Mouse (Mus musculus) cerebellum, postnatal 14 days (tissue): ENCODE results near the gene Mllt3.
A peak's percentile ranks its signal among the peaks of the same experiment; 100 is the strongest.

Source experiments
- DNase-seq, 2 experiments: peaks; one replicate each; pipeline ENCODE4 v3.0.0; 2021; ENCODE audit warnings: mixed read lengths in 2 of 2

Mllt3 gene

DNA sequence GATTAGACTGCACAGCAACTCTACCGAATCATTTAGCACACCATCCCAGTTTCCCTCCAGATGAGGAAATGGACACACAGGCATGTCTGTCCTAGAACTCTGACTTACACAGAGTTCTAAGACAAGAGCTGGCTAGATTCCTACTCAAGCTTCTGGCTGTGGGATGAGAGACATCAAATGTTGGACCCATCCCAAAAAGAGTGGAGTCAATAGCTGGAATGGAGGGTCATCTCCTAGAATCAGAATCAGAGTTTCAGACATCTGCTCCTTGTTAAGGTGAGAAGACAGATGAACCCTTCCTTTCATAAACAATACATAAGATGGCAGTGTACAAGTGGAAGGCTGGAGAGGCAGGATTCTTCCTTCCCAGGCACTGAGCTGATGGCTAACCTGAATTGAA is 214.9 kb downstream of the Mllt3 start:
- DNase-seq: peak in 1 of 2 experiments; percentile 41

DNA sequence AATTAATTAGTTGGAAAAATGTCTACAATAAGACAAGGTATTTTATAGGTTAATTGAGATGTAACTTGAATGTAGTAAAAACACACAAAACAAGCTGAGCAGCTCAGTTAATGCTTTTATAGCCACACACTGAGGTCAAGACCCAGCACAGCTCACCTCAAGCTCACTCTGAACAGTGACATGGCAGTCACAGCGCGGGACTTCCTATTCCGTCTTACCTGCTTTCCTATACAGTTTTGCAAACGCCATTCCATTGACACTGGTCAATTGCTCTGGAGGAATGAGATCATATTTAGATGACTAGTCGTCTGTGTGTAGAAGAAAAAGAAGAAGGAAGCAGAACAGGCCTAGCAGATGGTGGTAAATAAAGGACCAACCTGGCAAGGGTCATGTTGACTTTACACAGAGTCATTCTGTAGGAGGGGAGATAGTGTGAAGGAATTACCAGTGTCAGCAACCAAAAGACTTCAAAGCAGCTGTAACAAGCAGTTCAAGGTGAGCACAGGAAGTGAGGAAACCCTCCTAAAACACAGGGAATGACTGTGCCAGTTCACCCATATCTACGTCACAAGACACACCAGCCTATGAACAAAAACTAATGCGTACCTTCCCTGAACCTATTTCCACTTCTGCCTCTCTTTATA is 217.6 kb downstream of the Mllt3 start:
- DNase-seq: no peak

DNA sequence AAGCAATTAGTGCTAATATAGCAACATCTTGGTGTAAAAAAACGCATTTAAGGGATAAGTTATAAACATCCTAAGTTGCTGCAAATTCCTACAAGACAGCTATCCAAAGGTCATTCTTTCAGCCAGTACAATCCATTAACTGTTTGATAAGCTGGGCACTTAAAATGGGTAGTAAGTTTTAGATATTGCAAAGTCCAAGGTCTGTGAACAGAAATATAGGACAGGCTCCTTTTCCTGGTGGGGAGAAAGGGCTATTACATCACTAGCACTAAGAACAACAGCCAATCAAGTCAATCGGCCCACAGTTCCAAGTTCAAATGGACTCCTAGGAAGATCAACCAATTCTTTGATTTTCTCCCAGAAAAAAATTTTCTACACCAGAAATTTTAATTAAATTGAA is 221.3 kb downstream of the Mllt3 start:
- no peak for DNase-seq

DNA sequence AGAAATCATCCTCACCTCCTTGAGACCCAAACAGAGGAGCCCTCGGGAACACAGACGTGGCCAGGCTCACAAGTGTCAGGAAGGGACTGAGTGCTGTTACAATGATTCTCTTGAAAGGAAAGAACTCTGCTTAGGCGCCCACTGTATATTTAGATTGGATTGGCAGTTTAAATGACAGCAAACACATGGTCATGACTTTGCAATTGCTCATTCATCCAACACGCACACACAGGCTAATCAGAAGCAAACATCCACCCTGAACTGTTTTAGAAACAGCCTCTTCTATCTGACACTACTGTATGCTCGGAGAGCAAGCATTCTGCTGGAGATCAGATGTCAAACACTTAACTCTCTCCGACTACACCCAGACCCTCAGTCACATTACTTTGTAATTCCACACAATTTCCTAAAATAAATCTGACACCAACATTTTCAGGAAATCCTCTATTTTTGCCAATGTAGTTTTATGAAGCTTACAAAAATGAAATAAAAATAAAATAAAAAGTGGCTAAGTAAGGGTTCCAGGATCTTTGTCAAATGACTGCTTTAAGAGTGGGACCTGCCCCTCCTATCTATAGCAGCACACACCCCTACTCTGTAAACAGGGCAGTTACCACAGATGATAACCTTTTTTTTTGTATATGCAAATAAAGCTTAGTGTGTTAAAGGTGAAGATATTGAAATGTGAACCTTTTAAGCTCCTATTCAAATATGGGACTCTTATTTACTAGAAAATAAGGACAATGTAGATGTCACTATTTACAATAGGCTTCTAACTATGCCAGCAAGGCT is 226.8 kb downstream of the Mllt3 start:
- no peak for DNase-seq

DNA sequence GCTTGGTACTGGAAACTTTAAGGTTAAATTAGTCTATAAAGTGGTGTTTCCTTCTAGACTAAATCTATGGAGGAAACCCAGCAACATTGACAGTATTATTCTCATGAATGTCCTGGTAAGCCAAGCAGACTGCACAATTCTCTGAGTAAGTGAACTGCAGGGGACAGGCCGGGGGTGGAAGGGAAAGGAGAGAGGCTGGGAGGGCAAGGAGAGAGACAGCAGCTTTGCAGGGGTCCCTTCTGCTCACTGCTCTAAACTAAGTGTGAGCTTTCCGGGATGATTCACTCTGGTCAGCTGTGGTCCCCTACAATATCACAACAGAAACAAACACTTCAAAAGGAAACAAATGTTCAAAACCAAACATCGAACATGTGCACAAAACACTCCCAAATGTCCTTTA is 228.6 kb downstream of the Mllt3 start:
- no peak for DNase-seq

DNA sequence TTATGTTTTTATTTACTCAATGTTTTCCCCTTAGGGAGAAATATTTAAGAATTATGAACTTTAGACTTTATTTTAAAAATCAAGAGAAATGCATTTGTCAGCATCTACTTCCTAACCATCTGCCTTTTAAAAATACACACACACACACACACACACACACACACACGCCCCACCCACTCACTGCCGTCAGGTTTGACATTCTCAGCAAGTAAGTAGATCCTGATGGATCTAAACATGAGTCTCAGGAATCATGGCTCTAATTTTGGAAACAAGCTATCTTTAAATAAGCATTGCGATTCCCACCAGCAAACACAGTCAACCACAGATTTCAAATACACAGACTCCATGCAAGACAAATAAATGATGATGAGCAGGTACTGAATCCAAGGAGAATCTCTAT is 229.9 kb downstream of the Mllt3 start:
- DNase-seq: no peak

DNA sequence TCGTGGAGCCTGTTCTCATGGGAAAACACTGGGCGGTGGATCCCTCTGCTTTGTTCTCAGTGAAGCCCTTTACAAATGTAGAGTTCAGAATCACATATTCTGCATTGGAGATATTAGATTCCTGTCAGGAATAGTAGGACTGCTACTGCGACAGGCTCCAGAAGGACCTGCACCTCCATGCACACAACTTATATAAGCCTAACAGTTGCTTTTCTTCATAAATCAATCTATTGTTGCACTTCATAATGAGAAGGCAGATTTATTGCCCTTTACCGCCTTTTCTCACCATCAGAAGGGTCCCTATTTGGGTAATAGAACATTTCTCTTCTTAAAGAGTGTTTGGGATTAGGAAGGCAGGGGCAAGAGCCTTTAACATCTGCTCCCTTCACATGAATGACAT is 231.0 kb downstream of the Mllt3 start:
- no peak for DNase-seq

DNA sequence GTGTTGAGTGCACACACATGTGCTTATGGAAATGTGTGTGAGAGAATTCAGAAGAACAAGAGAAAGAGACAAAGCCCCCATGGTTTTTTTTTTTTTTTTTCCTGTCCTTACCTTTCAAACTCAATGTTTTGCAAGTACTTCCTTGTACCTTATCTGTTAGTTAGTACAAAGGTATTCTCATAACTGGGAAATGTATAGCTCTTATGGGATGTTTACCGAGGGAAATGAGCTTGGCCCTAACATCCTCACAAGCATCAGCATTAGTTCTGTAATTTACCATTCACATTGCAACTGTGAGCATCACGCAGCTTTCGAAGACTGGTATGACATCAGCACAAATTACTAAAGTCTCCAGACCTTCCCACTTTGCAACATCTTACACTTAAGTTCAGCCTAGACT is 231.8 kb downstream of the Mllt3 start:
- no peak for DNase-seq

DNA sequence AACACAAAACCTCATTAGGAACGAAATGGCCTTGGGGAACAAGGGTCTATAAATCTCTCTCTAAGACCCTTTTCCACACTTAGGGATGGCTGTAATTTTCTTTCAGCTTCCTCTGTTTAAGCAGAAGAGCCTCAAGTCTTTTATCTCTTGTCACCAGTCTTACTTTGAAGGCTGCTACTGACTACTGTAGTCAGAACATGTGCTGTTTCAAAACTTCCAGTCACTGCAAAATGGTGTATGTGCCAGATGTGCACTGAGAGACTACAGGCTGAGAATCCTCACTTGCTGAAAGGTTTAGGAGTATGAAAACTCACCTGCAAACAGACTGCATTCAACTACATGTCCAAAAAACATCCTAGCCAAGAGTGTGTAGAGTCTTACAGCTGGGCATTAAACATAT is 232.9 kb downstream of the Mllt3 start:
- DNase-seq: no peak

DNA sequence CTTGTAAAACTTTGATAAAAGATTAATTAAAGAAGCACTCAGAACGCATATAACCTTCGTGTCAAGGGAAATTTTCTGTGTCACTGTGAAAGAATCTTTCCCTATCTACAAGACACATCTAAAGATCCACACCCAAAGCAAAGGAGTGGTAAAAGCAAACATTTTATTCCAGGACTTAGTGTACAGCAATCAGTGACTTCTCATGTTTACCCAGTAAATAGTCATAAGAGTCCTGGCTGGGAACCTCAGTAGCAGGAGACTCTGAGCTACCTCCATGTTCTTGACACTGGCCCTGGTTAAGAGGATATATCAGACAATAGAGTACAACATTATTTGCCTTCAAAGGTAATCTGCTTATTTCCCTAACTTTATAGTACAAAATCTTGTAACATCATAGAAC is 233.7 kb downstream of the Mllt3 start:
- no peak for DNase-seq

DNA sequence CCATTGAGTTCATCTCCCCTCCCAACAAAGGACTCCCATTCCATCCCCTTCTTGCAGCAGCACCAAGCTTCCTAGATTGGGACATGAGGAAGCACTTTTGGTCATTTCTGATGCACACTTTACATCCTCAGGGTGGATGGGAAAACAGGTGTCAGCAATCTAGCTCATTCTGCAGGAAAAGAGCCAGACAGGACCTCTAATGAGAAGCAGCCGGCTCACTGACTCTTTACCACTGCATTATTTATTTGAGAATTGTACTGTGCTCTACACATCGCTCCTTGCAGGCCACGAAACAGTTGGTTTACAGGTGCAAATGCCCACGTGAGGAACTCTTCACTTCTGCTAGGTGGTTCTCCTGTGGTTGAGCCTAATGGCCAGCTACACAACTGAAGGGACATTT is 237.9 kb downstream of the Mllt3 start:
- DNase-seq: no peak

DNA sequence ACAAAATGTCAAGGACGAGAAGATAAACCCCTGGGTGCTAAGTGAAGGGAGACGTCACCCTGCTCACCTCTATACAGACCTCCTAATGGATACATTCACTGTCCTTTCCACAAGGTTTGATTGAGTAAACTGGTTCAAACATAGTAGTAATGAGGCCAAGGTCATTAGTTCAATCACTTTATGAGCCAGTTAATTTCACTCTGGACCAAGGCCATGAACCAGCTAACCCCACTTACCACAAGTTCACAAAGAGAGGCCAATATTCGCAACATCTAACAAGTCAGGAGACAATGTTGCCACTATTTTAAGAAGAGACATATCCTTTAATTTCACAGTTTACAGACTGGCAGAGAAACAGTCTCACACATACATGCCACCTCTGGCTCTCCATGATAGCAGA is 238.9 kb downstream of the Mllt3 start:
- DNase-seq: no peak

DNA sequence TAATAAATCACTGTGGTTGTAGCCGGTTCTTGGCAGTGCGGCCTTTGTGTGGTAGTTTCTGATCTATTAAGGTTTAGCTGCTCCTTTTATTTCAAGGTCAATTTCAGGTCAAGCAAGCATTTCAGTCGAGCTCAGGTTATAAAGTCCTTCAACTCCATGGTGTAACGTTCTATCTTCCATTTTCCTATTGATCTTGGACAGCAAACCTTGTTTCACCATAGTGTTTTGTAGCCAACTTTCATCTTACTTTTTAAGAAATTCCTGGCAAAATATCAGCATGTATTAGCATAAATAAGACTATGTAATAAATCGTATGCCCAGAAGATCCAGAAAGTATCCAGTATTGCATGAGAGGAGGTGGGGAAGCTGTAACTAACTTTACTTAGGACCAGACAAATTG is 240.7 kb downstream of the Mllt3 start:
- no peak for DNase-seq

DNA sequence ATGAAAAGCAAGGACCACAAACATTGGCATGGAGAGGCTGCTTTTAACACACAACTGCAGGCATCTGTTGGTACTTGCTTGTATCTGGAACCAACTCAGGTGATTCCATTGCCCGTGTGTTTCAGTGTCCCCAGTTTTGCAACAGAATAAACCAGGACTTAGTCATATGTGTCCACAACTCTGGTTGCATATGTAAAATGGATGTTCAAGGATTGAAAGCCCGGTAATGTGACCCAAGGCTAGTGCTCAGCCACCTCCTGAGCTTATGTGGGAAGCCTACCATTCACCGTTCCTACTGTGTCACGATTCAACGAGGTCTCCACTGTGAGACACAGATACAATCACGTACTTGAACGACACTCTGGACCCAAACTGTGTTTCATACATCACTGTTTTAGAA is 243.7 kb downstream of the Mllt3 start:
- DNase-seq: no peak

DNA sequence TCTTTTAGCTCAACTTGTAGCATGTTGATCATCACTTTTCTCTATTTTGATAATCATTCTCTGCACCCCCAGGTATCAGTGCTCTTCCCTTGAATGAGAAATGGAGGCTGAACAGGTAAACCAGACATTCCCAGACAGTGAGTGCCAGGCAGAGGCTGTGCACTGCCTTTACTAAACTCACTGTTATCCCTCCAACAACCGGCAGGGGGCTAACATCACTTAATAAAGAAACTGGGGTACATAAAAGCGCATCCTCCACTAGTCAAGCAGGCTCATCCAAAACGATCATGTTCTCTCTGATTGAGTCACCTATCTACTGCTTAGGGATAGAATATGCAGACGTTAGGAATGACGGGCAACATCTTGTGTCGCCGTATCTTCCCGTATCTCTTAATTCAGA is 244.5 kb downstream of the Mllt3 start:
- peak; percentile 76 to 84 for DNase-seq

DNA sequence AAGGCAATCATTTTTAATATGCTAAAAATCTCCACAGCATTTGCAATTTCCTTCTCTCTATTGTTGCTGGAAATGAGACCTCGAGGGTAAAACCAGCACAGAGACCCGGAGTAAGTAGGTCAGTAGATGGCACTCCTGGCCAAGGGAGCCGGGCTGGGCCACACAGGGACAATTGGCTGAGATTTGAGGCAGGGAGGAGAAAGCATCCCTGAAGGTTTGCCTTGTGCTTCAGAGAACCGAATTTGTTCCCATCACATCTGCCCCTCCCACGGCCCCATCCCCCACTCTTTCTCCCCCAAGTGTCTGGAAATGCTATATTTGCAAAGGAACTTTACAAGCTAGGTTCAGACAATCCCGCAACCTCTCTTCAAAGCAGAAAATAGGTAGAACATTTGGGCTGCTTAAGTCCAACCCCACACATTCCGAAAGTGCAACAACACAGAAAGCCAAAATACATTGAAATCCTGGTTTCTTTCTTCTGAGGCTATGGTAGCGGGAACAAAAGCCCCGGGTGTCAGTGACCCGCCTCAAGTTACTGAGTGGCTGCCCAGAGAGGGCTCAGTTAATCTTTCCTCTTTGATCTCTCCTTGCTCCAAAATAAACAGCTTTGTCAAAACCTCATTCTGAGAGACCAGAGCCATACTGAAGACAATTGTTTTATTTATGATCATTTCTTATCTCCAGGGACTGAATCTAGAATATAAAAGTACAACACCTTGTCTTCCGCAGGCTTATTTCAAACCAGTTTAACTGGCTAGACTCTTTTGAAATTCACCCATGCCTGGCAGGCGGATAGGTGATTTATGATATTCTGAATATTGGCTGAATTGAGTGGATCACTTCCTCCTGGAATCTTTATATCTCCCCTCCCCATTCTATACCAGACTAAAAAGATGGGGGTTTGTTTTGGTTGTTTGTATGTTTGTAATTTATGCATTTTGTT is 247.8 kb downstream of the Mllt3 start:
- peak; percentile 85 to 89 for DNase-seq

DNA sequence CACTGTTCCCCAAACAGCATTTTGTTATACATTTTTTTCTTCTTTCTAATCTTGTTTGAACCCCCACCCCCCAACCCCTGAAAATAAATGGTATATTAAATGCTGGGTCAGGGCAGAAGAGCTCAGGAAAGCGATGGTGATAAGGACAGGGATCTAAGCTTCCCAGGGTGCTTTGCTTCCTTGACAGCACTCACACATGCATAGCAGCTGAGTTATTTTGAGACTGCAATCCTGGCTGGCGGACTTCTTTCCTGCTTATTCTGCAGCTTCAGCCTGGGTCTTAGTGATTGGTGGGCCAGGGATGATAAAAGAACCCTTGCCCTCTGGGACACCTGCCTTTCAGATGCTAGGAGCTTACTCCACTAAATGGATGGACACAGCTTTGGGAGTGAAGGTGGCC is 249.4 kb downstream of the Mllt3 start:
- DNase-seq: no peak

DNA sequence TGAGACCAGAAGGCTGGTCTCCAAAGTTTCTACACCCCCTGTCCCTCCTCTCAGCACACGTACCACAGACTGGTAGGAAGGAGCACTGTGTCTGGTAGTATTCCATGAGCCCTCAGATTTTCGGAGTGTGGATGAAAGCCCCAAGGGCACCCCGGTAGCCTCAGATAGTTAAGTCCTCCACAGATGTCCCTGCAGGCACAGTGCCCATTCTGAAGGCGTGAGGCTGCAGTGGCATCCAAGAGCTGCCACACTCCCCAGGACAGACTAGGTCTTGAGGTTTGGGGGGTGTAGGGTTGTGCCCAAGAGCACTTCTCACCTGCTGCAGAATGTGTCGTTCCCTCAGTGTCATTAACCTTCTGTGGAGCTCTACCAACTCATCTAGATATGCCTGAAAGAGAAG is 251.2 kb downstream of the Mllt3 start:
- DNase-seq: peak; percentile 50 to 61

DNA sequence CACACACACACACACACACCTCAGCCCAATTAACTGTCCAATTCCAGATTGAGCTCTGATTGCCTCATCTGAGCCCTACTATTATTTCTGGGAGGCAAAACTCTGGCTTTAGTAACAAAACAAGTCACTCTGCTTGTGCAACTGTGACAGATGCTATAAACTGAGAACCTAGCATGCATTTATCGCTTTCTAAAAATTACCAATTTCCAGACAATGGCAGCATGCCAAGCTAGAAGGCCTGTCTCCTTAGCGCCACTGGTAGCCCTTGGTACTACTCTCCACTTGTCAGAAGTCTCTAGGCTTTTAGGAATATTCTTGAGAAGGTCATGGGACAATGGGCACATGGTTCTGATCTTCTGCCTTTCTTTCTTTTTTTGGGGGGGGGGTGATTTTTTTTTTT is 257.4 kb downstream of the Mllt3 start:
- peak; percentile 20 to 22 for DNase-seq

DNA sequence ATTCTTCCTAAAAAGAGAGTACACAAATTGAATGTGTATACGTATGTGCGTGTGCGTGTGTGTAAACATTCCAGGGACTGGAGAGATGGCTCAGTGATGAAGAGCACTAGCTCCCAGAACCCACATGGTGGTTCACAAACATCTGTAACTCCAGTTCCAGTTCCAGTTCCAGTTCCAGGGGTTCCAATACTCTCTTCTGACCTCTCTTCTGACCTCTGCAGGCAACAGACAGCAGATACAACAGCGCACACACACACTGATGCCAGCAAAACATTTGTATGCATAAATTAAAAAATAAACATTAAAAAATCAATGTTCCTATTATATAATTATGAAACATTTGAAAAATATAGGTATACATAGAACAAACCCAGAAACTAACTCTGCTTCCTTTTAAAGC is 258.6 kb downstream of the Mllt3 start:
- DNase-seq: no peak

DNA sequence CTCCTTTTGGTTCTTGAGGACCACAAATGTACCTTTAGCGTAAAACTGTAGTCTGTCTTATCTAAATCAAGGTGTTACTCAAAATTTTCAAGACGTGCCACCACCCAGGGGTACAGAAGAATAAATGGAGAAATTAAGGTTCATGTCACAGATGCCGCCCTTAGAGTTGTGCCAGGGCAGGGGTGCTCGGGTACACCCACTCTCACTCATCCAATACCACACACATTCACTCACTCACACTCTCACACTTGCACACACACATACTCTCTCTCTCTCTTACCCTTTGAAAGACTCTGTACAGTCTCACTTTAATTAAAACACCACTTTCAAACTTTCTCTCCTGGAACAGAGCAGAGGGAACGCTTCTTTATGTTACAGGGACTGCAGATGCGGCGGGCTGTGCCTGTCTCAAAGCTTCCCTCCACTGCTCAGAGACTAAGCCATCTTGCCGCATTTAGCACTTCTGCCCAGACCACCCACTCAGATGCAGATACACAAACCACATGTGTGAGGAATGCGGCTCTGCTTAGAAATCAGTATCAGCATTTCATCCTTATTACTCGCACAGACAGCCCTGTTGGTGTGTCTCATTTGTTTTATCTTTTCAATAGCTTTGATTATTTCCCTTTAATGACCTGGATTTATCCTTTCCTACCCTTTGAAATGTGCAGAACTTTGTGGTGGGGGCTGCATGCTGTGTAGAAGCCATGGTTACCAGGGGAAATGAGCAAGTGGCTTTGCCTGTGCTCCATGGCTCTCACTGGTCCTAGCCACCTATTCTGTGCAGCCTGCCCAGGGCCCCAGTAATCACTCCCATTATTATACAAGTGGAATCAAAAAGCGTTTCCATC is 265.2 kb downstream of the Mllt3 start:
- no peak for DNase-seq

DNA sequence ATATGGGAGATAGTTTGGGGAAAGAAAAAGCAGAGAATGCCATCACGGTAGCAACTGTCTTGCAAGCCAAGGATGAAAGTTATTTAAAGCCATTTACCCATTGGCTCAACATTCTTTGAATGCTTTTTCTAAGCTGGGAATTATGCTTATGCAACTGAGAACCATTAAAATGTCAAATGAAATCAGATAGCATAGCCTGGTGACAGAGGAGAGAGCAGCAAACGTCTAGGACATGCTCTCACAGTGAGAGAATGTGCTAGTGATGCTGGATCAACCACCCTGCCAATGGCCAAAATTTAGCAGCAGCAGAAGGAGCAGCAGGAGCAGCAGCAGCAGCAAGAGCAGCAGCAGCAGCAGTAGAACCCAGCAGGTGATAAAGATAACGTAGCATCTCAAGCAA is 267.4 kb downstream of the Mllt3 start:
- no peak for DNase-seq

DNA sequence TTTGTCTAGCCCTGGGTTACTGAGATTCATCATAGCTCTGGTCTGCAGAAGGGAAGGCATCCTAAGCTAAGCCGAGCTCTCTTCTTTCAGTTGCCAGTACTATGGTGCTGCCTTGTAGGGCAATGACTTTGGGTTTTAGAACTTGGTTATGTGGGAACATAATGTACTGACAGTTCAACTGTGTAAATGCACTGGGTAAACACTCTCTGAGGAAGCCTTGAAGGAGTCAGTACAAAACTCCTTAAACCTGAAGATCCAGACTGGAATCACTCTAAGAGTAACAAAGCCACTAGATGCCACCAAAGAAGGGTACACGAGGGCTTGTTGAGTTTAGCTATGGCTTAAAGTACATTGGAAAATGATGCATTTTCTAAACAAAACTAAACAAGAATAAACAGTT is 272.1 kb downstream of the Mllt3 start:
- no peak for DNase-seq
